Mouse (Mus musculus) stomach, postnatal 0 days (tissue): ENCODE measurements around the gene Galntl6. TPM values are rescaled to one million over a fixed set of nuclear protein-coding genes. Genes with fewer than 3 reads are reported as not detected.

Experiments used
- ATAC-seq: fragments of 200-750 bp; cut with Nextera tagmentation; 2 replicates; pipeline ENCODE4 v1.8.0; 2017; ENCODE audit not compliant: low FRiP score, low TSS enrichment
- DNase-seq: peaks from one replicate; pipeline ENCODE4 v3.0.0-alpha.2; 2016; ENCODE audit warnings: low spot score
- H3K27ac ChIP-seq: fragments of 300-500 bp; sonication (generic); replicated peaks from 2 replicates; pipeline ENCODE4 v1.5.1; 2014; ENCODE audit warnings: mild to moderate bottlenecking, control low read depth
- H3K27me3 ChIP-seq: fragments of 300-500 bp; sonication (generic); 2 replicates; pipeline ENCODE4 v1.6.1; 2014; ENCODE audit warnings: low read length; ENCODE audit not compliant: control insufficient read depth, insufficient read depth
- H3K36me3 ChIP-seq: fragments of 300-500 bp; sonication (generic); 2 replicates; pipeline ENCODE4 v1.6.1; 2014; ENCODE audit warnings: low read length, mixed read lengths; ENCODE audit not compliant: control insufficient read depth, insufficient read depth
- H3K4me1 ChIP-seq: fragments of 300-500 bp; sonication (generic); replicated peaks from 2 replicates; pipeline ENCODE4 v1.6.1; 2014; ENCODE audit warnings: antibody characterized with exemption; ENCODE audit not compliant: control insufficient read depth, insufficient read depth
- H3K4me2 ChIP-seq: fragments of 300-500 bp; sonication (generic); replicated peaks from 2 replicates; pipeline ENCODE4 v1.6.1; 2014; ENCODE audit warnings: low read depth, mild to moderate bottlenecking, control low read depth, moderate library complexity
- H3K4me3 ChIP-seq: fragments of 300-500 bp; sonication (generic); 2 replicates; pipeline ENCODE4 v1.5.1; 2014; ENCODE audit warnings: low read depth, low read length, control low read depth
- H3K9ac ChIP-seq: fragments of 300-500 bp; sonication (generic); 2 replicates; pipeline ENCODE4 v1.6.1; 2014; ENCODE audit warnings: mild to moderate bottlenecking, low read length, control low read depth, mixed read lengths
- H3K9me3 ChIP-seq: fragments of 300-500 bp; sonication (generic); 2 replicates; pipeline ENCODE4 v1.6.1; 2016; ENCODE audit warnings: low read length; ENCODE audit not compliant: control insufficient read depth
- CTCF ChIP-seq: IDR thresholded peaks from 2 replicates; pipeline ENCODE4 v1.5.1; 2016; ENCODE audit warnings: antibody characterized with exemption, low read depth, mild to moderate bottlenecking, moderate library complexity
- EP300 ChIP-seq: optimal IDR thresholded peaks from 2 replicates; pipeline ENCODE3; 2016; ENCODE audit warnings: antibody characterized with exemption
- WGBS: fragments of 180-500 bp; shearing (Covaris S2); extraction: QIAGEN DNeasy Blood & Tissue Kit; methylation state at CpG from one replicate; pipeline ENCODE4 v1.1.7; 2014; 5-methylcytosine and 5-hydroxymethylcytosine counted together
- polyA plus RNA-seq: library from polyadenylated mRNA; unstranded; fragments of >200 nt; fragmentation: Nextera tagmentation; extraction: Ambion mirVana; gene quantifications from 2 replicates; pipeline ENCODE4 v1.2.1, GENCODE M21; 2015

The Galntl6 gene
- polyA plus RNA-seq, 1 experiment from 2014 or later: 3.8 TPM

DNA sequence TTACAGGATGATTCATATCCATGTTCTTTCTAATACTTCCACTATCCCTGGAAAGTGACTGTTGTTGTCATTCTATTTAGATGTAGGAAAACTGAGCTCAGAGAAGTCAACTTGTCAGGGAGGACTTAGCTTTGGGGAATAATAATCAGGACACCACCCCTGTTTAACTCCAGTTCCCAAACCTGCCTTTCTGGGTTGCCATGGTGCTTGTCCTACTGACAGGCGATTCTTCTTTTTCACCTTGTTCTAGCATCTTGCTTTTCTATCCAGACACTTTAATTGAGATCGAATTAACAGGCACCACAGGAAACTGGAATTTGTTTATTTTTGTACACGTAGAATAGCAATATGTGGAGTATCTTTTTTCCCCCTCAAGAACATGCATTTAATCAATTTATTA, 953.3 kb downstream of the Galntl6 start:
- Histone ChIP-seq H3K9ac (no peak overlapping the region), H3K4me1 (no peaks in the 10 kb centered on the region), H3K4me2 (no peak overlapping the region), H3K4me3 (no peak overlapping the region), H3K27me3 (no peaks in the 10 kb centered on the region), H3K36me3 (no peaks in the 10 kb centered on the region), H3K27ac (no peak overlapping the region), H3K9me3 (no peaks in the 10 kb centered on the region)
- 41% methylated on average over 3 of the region's 3 CpGs for WGBS
- TF ChIP-seq EP300: no peak
- ATAC-seq: no peak
- no peak for DNase-seq

DNA sequence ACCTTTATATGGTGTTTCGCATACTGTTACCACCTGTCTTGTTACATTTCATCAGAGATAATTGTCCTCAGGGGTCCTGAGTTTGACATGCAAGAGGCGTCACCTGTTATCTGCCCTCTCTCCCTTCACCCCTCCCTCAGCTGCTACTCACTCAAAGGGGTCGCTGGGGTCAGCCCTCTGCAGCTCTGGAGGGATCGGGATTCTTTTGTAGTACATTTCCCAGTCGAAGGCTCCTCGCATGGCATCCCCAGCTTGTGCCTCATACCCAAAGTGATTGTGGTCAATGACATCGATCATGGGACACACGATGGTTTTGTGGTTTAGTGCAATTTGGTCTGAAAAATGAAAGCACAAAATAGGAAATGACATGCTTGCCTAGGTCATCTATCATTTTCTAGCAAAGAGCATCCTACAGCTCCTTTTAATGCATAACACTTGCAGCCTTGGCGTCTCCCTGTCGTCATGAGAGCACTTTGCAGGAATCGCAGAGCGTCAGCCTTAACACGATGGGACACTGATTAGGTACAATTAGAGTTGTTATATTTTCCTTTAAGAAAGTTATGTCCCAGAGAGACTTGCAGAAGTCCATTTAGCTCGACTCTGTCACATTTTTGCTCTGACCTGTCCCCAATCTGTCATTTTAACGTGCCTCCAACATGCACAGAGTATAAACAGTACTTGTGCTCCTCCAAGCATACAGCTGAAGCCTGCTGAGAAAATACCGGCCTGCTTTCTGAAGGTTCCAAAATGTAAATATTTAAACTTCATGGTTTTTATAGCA, 954.1 kb downstream of the Galntl6 start:
- H3K9me3 ChIP-seq: no peaks in the 10 kb centered on the region
- no peak overlapping the region for H3K9ac ChIP-seq
- no peaks in the 10 kb centered on the region for H3K27me3 ChIP-seq
- DNase-seq: no peak
- WGBS: 28% methylated on average over 16 of the region's 16 CpGs
- H3K4me2 ChIP-seq: no peak overlapping the region
- no peak overlapping the region for H3K27ac ChIP-seq
- no peaks in the 10 kb centered on the region for H3K36me3 ChIP-seq
- no peak for ATAC-seq
- H3K4me3 ChIP-seq: no peak overlapping the region
- no peak for TF ChIP-seq CTCF
- TF ChIP-seq EP300: no peak
- no peaks in the 10 kb centered on the region for H3K4me1 ChIP-seq

DNA sequence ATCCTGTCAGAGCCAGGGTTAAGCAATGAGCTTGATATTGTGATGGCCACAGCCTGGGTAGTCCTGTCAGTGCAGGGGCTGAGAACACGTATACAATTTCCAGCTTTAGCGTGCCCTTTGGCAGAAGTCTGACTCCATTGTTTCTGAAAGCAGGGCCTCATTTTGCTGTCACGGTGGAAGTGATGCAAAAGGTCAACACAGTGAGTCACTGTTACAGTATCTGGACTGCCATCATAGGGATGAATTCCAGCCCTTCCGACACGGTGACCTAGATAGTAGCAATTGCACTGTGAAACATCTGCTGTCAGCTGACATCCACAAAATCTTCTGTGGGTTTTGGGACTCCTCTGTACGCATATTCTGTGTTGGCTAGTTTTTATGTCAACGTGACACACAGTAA, 956.9 kb downstream of the Galntl6 start:
- Histone ChIP-seq H3K27me3 (no peaks in the 10 kb centered on the region), H3K9ac (no peak overlapping the region), H3K9me3 (no peaks in the 10 kb centered on the region), H3K4me1 (no peaks in the 10 kb centered on the region), H3K27ac (no peak overlapping the region), H3K36me3 (no peaks in the 10 kb centered on the region), H3K4me2 (no peak overlapping the region), H3K4me3 (no peak overlapping the region)
- no peak for TF ChIP-seq CTCF
- TF ChIP-seq EP300: no peak
- DNase-seq (no peak), ATAC-seq (no peak)
- 71% methylated on average over 7 of the region's 7 CpGs for WGBS

DNA sequence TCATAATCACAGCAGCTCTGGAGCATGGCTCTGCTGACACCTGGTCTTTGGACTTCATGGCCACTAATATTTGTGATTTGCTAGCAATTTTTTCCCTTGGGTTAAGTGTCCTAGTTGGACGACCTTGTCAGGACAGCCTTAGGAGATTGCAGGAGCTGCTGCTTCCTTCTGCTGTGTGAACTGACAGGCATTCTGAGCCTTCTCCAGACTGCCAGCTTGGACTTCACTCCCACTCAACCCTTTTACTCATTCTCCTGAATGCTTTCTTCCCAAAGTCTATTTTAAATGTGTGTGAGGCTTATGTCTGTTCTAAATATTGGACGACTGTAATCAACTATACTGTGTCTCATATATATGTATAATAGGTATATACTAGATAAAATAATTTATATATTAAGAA, 971.3 kb downstream of the Galntl6 start:
- TF ChIP-seq CTCF: no peak
- TF ChIP-seq EP300: no peak
- Histone ChIP-seq H3K4me3 (no peak overlapping the region), H3K4me2 (no peak overlapping the region), H3K36me3 (no peaks in the 10 kb centered on the region), H3K9me3 (no peaks in the 10 kb centered on the region), H3K4me1 (no peaks in the 10 kb centered on the region), H3K27me3 (no peaks in the 10 kb centered on the region), H3K27ac (no peak overlapping the region), H3K9ac (no peak overlapping the region)
- ATAC-seq (no peak), DNase-seq (no peak)
- WGBS: 59% methylated on average over 2 of the region's 2 CpGs

DNA sequence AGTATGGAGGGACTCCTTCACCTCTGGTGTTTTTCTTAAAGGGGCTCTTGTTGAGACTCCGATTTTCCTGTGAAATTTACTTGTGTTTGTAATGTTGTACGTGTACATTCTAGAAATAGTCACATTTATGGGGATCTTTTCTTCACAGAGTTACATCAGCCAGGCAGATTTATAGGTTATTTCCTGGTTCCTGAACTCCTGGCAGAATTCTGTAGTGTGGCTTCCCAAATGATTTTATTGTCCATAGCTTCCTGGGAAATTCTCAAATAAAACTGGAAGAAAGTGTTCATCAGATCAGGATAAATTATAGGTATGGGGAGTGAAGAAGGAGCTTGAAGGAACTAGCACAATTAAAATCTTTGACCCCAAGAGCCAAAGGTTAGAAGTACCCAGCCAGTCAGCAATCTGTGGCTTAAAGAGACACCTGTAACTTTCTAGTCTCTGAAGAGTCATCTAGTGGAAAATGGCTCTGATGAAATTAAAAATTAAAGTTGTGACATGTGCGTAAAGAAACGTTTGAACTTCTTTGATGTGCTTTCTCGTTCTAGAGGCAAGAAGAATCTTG, 972.5 kb downstream of the Galntl6 start:
- ATAC-seq: no peak
- no peak for DNase-seq
- Histone ChIP-seq H3K27ac (no peak overlapping the region), H3K4me2 (0 out of 2 replicates have a peak overlapping the region, but pooled peaks have one; percentile 9), H3K36me3 (no peaks in the 10 kb centered on the region), H3K9me3 (no peaks in the 10 kb centered on the region), H3K4me1 (no peaks in the 10 kb centered on the region), H3K4me3 (no peak overlapping the region), H3K9ac (no peak overlapping the region), H3K27me3 (no peaks in the 10 kb centered on the region)
- TF ChIP-seq CTCF (no peak), EP300 (no peak)
- 50% methylated on average over 5 of the region's 5 CpGs for WGBS

DNA sequence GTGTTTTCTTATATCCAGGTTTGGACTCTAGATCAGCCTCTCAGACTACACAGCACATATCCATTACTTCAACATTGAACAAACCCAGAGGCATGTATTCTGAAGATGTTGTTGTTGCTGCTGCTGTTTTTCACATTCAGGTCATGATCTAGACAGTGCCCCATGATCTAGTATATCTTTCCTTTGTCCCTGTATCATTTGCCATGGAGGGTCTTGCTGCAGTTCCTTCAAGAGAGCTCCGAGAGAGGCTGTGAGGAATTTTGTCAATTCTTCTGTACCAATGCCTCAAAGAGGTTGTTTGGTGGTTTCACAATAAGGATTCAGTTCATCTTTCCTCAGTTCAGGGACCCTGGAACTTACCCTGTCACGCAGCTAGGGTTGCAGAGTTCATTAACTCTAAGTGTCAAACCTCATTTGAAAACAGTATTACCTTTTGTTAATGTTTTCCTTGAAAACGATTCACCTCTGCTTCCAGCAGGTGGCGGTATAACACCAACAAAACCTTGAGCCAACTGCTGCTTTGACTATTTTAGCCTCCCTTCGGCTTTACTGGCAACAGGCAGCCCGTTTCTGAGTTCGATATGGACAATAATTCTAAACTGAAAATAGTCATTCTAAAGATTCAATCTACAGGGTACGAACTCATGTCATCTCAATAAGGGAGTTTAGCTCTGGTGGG, 973.1 kb downstream of the Galntl6 start:
- H3K4me1 ChIP-seq: no peaks in the 10 kb centered on the region
- no peaks in the 10 kb centered on the region for H3K9me3 ChIP-seq
- ATAC-seq (no peak), DNase-seq (peak; percentile 52)
- no peak overlapping the region for H3K9ac ChIP-seq
- H3K4me2 ChIP-seq: 0 out of 2 replicates have a peak overlapping the region, but pooled peaks have one; percentile 9
- TF ChIP-seq CTCF (peak; percentile 91), EP300 (no peak)
- no peaks in the 10 kb centered on the region for H3K36me3 ChIP-seq
- H3K27ac ChIP-seq: no peak overlapping the region
- H3K27me3 ChIP-seq: no peaks in the 10 kb centered on the region
- no peak overlapping the region for H3K4me3 ChIP-seq
- WGBS: 16% methylated on average over 8 of the region's 8 CpGs
